Mouse (Mus musculus) lung, postnatal 0 days (tissue): ENCODE results near the gene Palm2. TPM values are rescaled to one million over a fixed set of nuclear protein-coding genes. Genes with fewer than 3 reads are reported as not detected.

Experiments used
- ATAC-seq: fragments of 200-750 bp; cut with Nextera tagmentation; 2 replicates; pipeline ENCODE4 v1.8.0; 2017; ENCODE audit warnings: moderate library complexity
- DNase-seq: peaks from one replicate; pipeline ENCODE4 v3.0.0-alpha.2; 2016; ENCODE audit warnings: low spot score
- H3K27ac ChIP-seq: fragments of 300-500 bp; sonication (generic); 2 replicates; pipeline ENCODE4 v1.5.1; 2014; ENCODE audit warnings: antibody characterized with exemption, mild to moderate bottlenecking, low read length, mixed read lengths
- H3K27me3 ChIP-seq: fragments of 300-500 bp; sonication (generic); replicated peaks from 2 replicates; pipeline ENCODE4 v1.6.1; 2014; ENCODE audit warnings: low read length, mixed read lengths; ENCODE audit not compliant: insufficient read depth
- H3K36me3 ChIP-seq: fragments of 300-500 bp; sonication (generic); 2 replicates; pipeline ENCODE4 v1.6.1; 2014; ENCODE audit warnings: low read length, mixed read lengths; ENCODE audit not compliant: insufficient read depth
- H3K4me1 ChIP-seq: fragments of 300-500 bp; sonication (generic); 2 replicates; pipeline ENCODE4 v1.6.1; 2014; ENCODE audit warnings: antibody characterized with exemption, low read depth, low read length, mixed read lengths; ENCODE audit not compliant: insufficient read depth
- H3K4me2 ChIP-seq: fragments of 300-500 bp; sonication (generic); replicated peaks from 2 replicates; pipeline ENCODE4 v1.6.1; 2014; ENCODE audit warnings: low read depth, mild to moderate bottlenecking, low read length, moderate library complexity, mixed read lengths
- H3K4me3 ChIP-seq: fragments of 300-500 bp; sonication (generic); 2 replicates; pipeline ENCODE4 v1.5.1; 2014; ENCODE audit warnings: low read depth, low read length
- H3K9ac ChIP-seq: fragments of 300-500 bp; sonication (generic); replicated peaks from 2 replicates; pipeline ENCODE4 v1.6.1; 2014; ENCODE audit warnings: low read depth, mild to moderate bottlenecking
- H3K9me3 ChIP-seq: fragments of 300-500 bp; sonication (generic); 2 replicates; pipeline ENCODE4 v1.6.1; 2016; ENCODE audit warnings: low read length, mixed read lengths
- CTCF ChIP-seq: IDR thresholded peaks from 2 replicates; pipeline ENCODE4 v1.5.1; 2016; ENCODE audit warnings: antibody characterized with exemption, mild to moderate bottlenecking
- EP300 ChIP-seq: IDR thresholded peaks from 2 replicates; pipeline ENCODE4 v1.6.1; 2016; ENCODE audit warnings: antibody characterized with exemption, mild to moderate bottlenecking, control low read depth
- WGBS: fragments of 180-500 bp; shearing (Covaris S2); extraction: QIAGEN DNeasy Blood & Tissue Kit; methylation state at CpG from one replicate; pipeline ENCODE4 v1.1.7; 2014; 5-methylcytosine and 5-hydroxymethylcytosine counted together
- polyA plus RNA-seq: library from polyadenylated mRNA; unstranded; fragments of >200 nt; fragmentation: Nextera tagmentation; extraction: Ambion mirVana; gene quantifications from 2 replicates; pipeline ENCODE4 v1.2.1, GENCODE M21; 2015

The Palm2 gene
- polyA plus RNA-seq, 1 experiment from 2014 or later = 1.9 TPM

DNA sequence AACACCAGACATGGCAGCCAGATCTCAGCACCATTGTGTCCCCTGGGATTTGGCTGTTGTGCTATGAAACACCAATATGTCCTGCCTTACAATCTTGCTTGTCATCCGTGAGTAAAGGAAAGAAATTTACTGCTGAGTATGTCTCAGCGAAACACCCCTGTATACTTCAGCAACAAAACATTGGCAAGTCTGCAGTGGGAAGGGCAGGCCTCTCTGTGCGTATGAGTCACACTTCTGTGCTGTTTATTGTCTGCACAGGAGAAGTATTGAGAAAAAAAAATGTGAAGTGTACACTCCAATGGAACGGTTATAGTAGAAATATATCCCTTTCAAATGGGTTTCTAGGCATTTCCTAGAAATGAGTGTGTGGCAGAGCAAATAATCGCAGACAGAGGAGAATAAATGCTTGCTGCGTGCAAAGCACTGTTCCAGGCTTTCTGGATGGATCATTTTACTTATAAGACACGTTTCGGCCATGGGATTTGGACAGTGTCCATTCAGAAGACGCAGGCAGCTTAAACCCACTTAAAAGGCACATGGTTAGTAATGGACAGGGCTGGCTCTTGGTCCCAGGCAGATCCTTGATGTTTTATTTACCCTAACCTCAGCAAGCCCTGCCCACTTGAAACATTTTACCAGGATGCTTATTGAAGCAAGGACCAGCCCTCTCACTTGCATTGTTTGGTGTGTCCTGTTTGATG, 202.9 kb downstream of the Palm2 start:
- H3K9ac ChIP-seq = no peak overlapping the region
- no peak overlapping the region for H3K4me2 ChIP-seq
- H3K4me3 ChIP-seq = no peak overlapping the region
- no peaks in the 10 kb centered on the region for H3K9me3 ChIP-seq
- H3K36me3 ChIP-seq = no peaks in the 10 kb centered on the region
- ATAC-seq (peak; percentile 54; the same call in 1 of the 2 replicates), DNase-seq (peak; percentile 31)
- TF ChIP-seq EP300 = no peak
- TF ChIP-seq CTCF = no peak
- no peak overlapping the region for H3K27ac ChIP-seq
- no peaks in the 10 kb centered on the region for H3K27me3 ChIP-seq
- WGBS = 42% methylated on average over 9 of the region's 9 CpGs
- 0 out of 2 replicates have a peak, but pooled peaks cover 4% of the 10 kb centered on the region for H3K4me1 ChIP-seq

GRCm38 (mm10) chr4:57637636-57638386, 203.8 kb downstream of the Palm2 start:
- 0 out of 2 replicates have a peak, but pooled peaks cover 4% of the 10 kb centered on the region for H3K4me1 ChIP-seq
- DNase-seq (peak; percentile 27), ATAC-seq (peak; percentile 58)
- WGBS = 20% methylated on average over 24 of the region's 24 CpGs
- TF ChIP-seq CTCF (no peak), EP300 (no peak)
- H3K4me2 ChIP-seq = peak overlapping the region; percentile 52
- H3K4me3 ChIP-seq = peak overlapping the region; percentile 5; the same call in 1 of the 2 replicates
- H3K27ac ChIP-seq = no peak overlapping the region
- no peaks in the 10 kb centered on the region for H3K27me3 ChIP-seq
- H3K9me3 ChIP-seq = no peaks in the 10 kb centered on the region
- no peak overlapping the region for H3K9ac ChIP-seq
- no peaks in the 10 kb centered on the region for H3K36me3 ChIP-seq

- no peak overlapping the region for H3K9ac ChIP-seq
- no peaks in the 10 kb centered on the region for H3K9me3 ChIP-seq
- no peak for ATAC-seq
- H3K27me3 ChIP-seq = no peaks in the 10 kb centered on the region
- H3K4me3 ChIP-seq = no peak overlapping the region
- 76% methylated on average over 9 of the region's 9 CpGs for WGBS
- no peak overlapping the region for H3K27ac ChIP-seq
- TF ChIP-seq EP300 = no peak
- no peak for TF ChIP-seq CTCF
- 0 out of 2 replicates have a peak, but pooled peaks cover 4% of the 10 kb centered on the region for H3K4me1 ChIP-seq
- H3K4me2 ChIP-seq = no peak overlapping the region
- no peak for DNase-seq
- no peaks in the 10 kb centered on the region for H3K36me3 ChIP-seq
Observed at GRCm38 (mm10) chr4:57638941-57639340, 204.9 kb downstream of the Palm2 start.

DNA sequence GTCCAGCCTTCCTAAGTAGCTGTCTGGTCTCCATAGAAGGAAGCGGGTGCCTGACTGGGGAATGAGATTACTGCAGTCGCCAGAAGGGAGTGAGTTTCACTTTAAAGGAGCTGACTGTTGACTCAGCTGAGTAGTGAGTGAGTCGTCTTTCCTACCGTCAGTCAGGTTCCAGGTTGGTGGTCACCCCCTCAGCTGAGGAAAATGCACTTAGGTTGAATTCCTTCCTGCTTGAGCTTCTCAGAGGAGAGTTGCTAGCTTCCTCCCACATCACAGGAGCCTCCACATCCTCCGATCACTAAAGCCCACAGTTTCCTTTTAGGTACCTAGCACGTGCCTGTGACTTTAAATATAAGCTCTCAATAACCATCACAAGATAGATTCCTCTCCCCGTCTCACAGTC, 206.2 kb downstream of the Palm2 start:
- 0 out of 2 replicates have a peak, but pooled peaks cover 4% of the 10 kb centered on the region for H3K4me1 ChIP-seq
- 26% methylated on average over 7 of the region's 7 CpGs for WGBS
- no peaks in the 10 kb centered on the region for H3K27me3 ChIP-seq
- DNase-seq (peak; percentile 23), ATAC-seq (no peak)
- TF ChIP-seq CTCF = no peak
- TF ChIP-seq EP300 = no peak
- no peak overlapping the region for H3K9ac ChIP-seq
- H3K4me2 ChIP-seq = peak overlapping the region; percentile 17; the same call in 1 of the 2 replicates
- H3K9me3 ChIP-seq = no peaks in the 10 kb centered on the region
- H3K27ac ChIP-seq = no peak overlapping the region
- H3K36me3 ChIP-seq = no peaks in the 10 kb centered on the region
- H3K4me3 ChIP-seq = no peak overlapping the region

DNA sequence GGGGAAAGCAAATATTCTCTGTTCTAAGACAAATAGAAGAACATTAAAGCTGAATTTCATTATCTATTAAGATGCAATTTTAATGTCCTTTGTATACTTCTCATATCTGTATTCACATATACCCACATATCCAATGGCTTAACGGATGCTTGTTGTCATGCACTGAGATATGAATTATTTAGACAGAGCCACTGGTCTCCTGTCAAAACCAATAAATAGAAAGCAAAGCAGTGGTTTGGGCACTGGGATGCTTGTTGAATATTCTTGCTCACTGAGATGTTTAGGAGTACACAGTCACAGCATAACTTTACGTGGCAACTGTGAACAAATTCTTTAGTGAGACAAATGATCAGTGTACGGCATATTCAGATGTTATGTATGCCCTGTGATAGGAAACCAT, 206.9 kb downstream of the Palm2 start:
- no peaks in the 10 kb centered on the region for H3K9me3 ChIP-seq
- no peak overlapping the region for H3K4me3 ChIP-seq
- no peak for DNase-seq
- no peak for ATAC-seq
- WGBS = 88% methylated on average over 3 of the region's 3 CpGs
- H3K27ac ChIP-seq = no peak overlapping the region
- no peaks in the 10 kb centered on the region for H3K36me3 ChIP-seq
- H3K9ac ChIP-seq = no peak overlapping the region
- TF ChIP-seq CTCF (no peak), EP300 (no peak)
- H3K4me1 ChIP-seq = 0 out of 2 replicates have a peak, but pooled peaks cover 4% of the 10 kb centered on the region
- no peak overlapping the region for H3K4me2 ChIP-seq
- no peaks in the 10 kb centered on the region for H3K27me3 ChIP-seq

DNA sequence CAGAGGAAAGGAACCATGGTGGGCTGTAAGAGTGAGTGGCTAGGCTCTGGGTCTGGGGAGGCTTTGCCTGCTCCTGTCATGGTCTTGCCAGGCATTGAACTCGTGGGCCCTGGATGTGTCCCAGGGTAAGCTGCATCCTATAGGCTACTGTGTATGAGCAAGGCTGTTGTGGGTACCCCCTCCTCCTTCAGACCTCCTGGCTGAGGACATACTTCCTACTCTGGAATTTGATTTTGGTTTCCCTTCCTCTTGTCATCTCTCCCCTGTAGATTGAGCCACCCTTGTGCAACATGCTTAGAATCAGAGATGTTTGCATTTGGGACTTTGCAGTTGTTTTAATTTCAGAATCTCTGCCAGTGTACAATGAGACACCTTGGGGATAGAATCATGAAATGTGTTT, 216.9 kb downstream of the Palm2 start:
- no peak overlapping the region for H3K27ac ChIP-seq
- TF ChIP-seq EP300 (no peak), CTCF (no peak)
- no peaks in the 10 kb centered on the region for H3K4me1 ChIP-seq
- no peaks in the 10 kb centered on the region for H3K36me3 ChIP-seq
- H3K4me2 ChIP-seq = no peak overlapping the region
- WGBS = 63% methylated on average over 1 of the region's 1 CpGs
- DNase-seq (no peak), ATAC-seq (no peak)
- H3K9ac ChIP-seq = no peak overlapping the region
- no peak overlapping the region for H3K4me3 ChIP-seq
- H3K27me3 ChIP-seq = no peaks in the 10 kb centered on the region
- no peaks in the 10 kb centered on the region for H3K9me3 ChIP-seq
